Mouse (Mus musculus): ENCODE results near the gene H3f3a. TPM values are rescaled to one million over a fixed set of nuclear protein-coding genes. Genes with fewer than 3 reads are reported as not detected.
"Not testable (repeated sequence)": the region's sequence is repeated elsewhere in the genome, so short reads cannot be mapped to it uniquely, and the experiment has no call there.

Gene H3f3a
- polyA plus RNA-seq, 1 experiment from 2014 or later = 2,557 TPM

- peak overlapping the region; percentile 46; the same call in 1 of the 2 replicates for H3K9ac ChIP-seq (ENCODE audit: low read depth, low read length)
- ATAC-seq (replicated peaks; ENCODE audit: low FRiP score, low read depth) = no peak
- peak; percentile 40 for DNase-seq (ENCODE audit: low spot score)
These were observed 34.9 kb upstream of the H3f3a start for GRCm38 (mm10) chr1:180848511-180849241.

GRCm38 (mm10) chr1:180848114-180848510 is 34.4 kb upstream of the H3f3a start:
- H3K9ac ChIP-seq (ENCODE audit: low read depth, low read length) = peak overlapping the region; percentile 46; the same call in 1 of the 2 replicates

More at GRCm38 (mm10) chr1:180848511-180849241, 34.9 kb upstream of the H3f3a start:
- Histone ChIP-seq H3K27ac (peak overlapping the region; percentile 73), H3K9me3 (replicated peaks; ENCODE audit: low read length) (no peaks in the 10 kb centered on the region), H3K27me3 (ENCODE audit: insufficient read depth, low read length) (no peaks in the 10 kb centered on the region), H3K4me2 (ENCODE audit: low read length) (peak overlapping the region; percentile 48), H3K4me1 (replicated peaks; ENCODE audit: insufficient read depth, low read length) (peaks cover 19% of the 10 kb centered on the region), H3K4me3 (replicated peaks; ENCODE audit: low read depth, low read length) (peak overlapping the region; percentile 8), H3K36me3 (ENCODE audit: insufficient read depth, low read length) (no peaks in the 10 kb centered on the region)
- WGBS = 18% methylated on average over 11 of the region's 11 CpGs
- TF ChIP-seq CTCF (IDR thresholded peaks at IDR 0.05; ENCODE audit: low read depth) = no peak

GRCm38 (mm10) chr1:180841561-180842300 is 28.0 kb upstream of the H3f3a start:
- Histone ChIP-seq H3K9me3 (replicated peaks; ENCODE audit: low read length) (no peaks in the 10 kb centered on the region), H3K4me2 (ENCODE audit: low read length) (no peak overlapping the region), H3K4me1 (replicated peaks; ENCODE audit: insufficient read depth, low read length) (no peaks in the 10 kb centered on the region), H3K9ac (ENCODE audit: low read depth, low read length) (no peak overlapping the region), H3K36me3 (ENCODE audit: insufficient read depth, low read length) (no peaks in the 10 kb centered on the region), H3K27ac (no peak overlapping the region), H3K27me3 (ENCODE audit: insufficient read depth, low read length) (no peaks in the 10 kb centered on the region), H3K4me3 (replicated peaks; ENCODE audit: low read depth, low read length) (no peak overlapping the region)
- 76% methylated on average over 8 of the region's 8 CpGs for WGBS
- no peak for TF ChIP-seq CTCF (IDR thresholded peaks at IDR 0.05; ENCODE audit: low read depth)
- DNase-seq (ENCODE audit: low spot score) (no peak), ATAC-seq (replicated peaks; ENCODE audit: low FRiP score, low read depth) (0 out of 2 replicates have a peak, but pooled peaks have one; percentile 30)

More at GRCm38 (mm10) chr1:180848114-180848510, 34.4 kb upstream of the H3f3a start:
- Histone ChIP-seq H3K27me3 (ENCODE audit: insufficient read depth, low read length) (no peaks in the 10 kb centered on the region), H3K27ac (peak overlapping the region; percentile 73), H3K4me1 (replicated peaks; ENCODE audit: insufficient read depth, low read length) (peaks cover 19% of the 10 kb centered on the region), H3K4me3 (replicated peaks; ENCODE audit: low read depth, low read length) (peak overlapping the region; percentile 8), H3K9me3 (replicated peaks; ENCODE audit: low read length) (no peaks in the 10 kb centered on the region), H3K4me2 (ENCODE audit: low read length) (peak overlapping the region; percentile 48), H3K36me3 (ENCODE audit: insufficient read depth, low read length) (no peaks in the 10 kb centered on the region)
- TF ChIP-seq CTCF (IDR thresholded peaks at IDR 0.05; ENCODE audit: low read depth) = no peak
- peak; percentile 96 for DNase-seq (ENCODE audit: low spot score)
- WGBS = 1% methylated on average over 9 of the region's 9 CpGs
- no peak for ATAC-seq (replicated peaks; ENCODE audit: low FRiP score, low read depth)

- Histone ChIP-seq H3K4me1 (replicated peaks; ENCODE audit: insufficient read depth, low read length) (no peaks in the 10 kb centered on the region), H3K9me3 (replicated peaks; ENCODE audit: low read length) (no peaks in the 10 kb centered on the region), H3K27ac (no peak overlapping the region), H3K27me3 (ENCODE audit: insufficient read depth, low read length) (no peaks in the 10 kb centered on the region), H3K4me2 (ENCODE audit: low read length) (no peak overlapping the region), H3K9ac (ENCODE audit: low read depth, low read length) (no peak overlapping the region), H3K4me3 (replicated peaks; ENCODE audit: low read depth, low read length) (no peak overlapping the region), H3K36me3 (ENCODE audit: insufficient read depth, low read length) (no peaks in the 10 kb centered on the region)
- no peak for DNase-seq (ENCODE audit: low spot score)
- 68% methylated on average over 8 of the region's 8 CpGs for WGBS
- ATAC-seq (replicated peaks; ENCODE audit: low FRiP score, low read depth) = no peak
- no peak for TF ChIP-seq CTCF (IDR thresholded peaks at IDR 0.05; ENCODE audit: low read depth)
These were observed 25.6 kb upstream of the H3f3a start for GRCm38 (mm10) chr1:180839201-180839910.

- Histone ChIP-seq H3K27me3 (ENCODE audit: insufficient read depth, low read length) (no peaks in the 10 kb centered on the region), H3K4me2 (ENCODE audit: low read length) (no peak overlapping the region), H3K4me1 (replicated peaks; ENCODE audit: insufficient read depth, low read length) (no peaks in the 10 kb centered on the region), H3K4me3 (replicated peaks; ENCODE audit: low read depth, low read length) (no peak overlapping the region), H3K27ac (no peak overlapping the region), H3K9ac (ENCODE audit: low read depth, low read length) (no peak overlapping the region), H3K9me3 (replicated peaks; ENCODE audit: low read length) (no peaks in the 10 kb centered on the region), H3K36me3 (ENCODE audit: insufficient read depth, low read length) (no peaks in the 10 kb centered on the region)
- no peak for TF ChIP-seq CTCF (IDR thresholded peaks at IDR 0.05; ENCODE audit: low read depth)
- 16% methylated on average over 6 of the region's 6 CpGs for WGBS
- no peak for ATAC-seq (replicated peaks; ENCODE audit: low FRiP score, low read depth)
- DNase-seq (ENCODE audit: low spot score) = peak; percentile 53
These were observed 24.3 kb upstream of the H3f3a start for GRCm38 (mm10) chr1:180838014-180838413.

GRCm38 (mm10) chr1:180837186-180837585 is 23.4 kb upstream of the H3f3a start:
- ATAC-seq (replicated peaks; ENCODE audit: low FRiP score, low read depth) (no peak), DNase-seq (ENCODE audit: low spot score) (no peak)
- no peaks in the 10 kb centered on the region for H3K27me3 ChIP-seq (ENCODE audit: insufficient read depth, low read length)
- no peaks in the 10 kb centered on the region for H3K9me3 ChIP-seq (replicated peaks; ENCODE audit: low read length)
- no peak overlapping the region for H3K4me3 ChIP-seq (replicated peaks; ENCODE audit: low read depth, low read length)
- no peak overlapping the region for H3K4me2 ChIP-seq (ENCODE audit: low read length)
- TF ChIP-seq CTCF (IDR thresholded peaks at IDR 0.05; ENCODE audit: low read depth) = no peak
- no peaks in the 10 kb centered on the region for H3K36me3 ChIP-seq (ENCODE audit: insufficient read depth, low read length)
- H3K9ac ChIP-seq (ENCODE audit: low read depth, low read length) = no peak overlapping the region
- no peak overlapping the region for H3K27ac ChIP-seq
- 70% methylated on average over 5 of the region's 5 CpGs for WGBS
- no peaks in the 10 kb centered on the region for H3K4me1 ChIP-seq (replicated peaks; ENCODE audit: insufficient read depth, low read length)

GRCm38 (mm10) chr1:180836467-180836866 is 22.7 kb upstream of the H3f3a start:
- not testable (repeated sequence) for H3K9ac ChIP-seq (ENCODE audit: low read depth, low read length); H3K27ac ChIP-seq; ATAC-seq (replicated peaks; ENCODE audit: low FRiP score, low read depth); DNase-seq (ENCODE audit: low spot score); H3K27me3 ChIP-seq (ENCODE audit: insufficient read depth, low read length); H3K4me3 ChIP-seq (replicated peaks; ENCODE audit: low read depth, low read length); H3K4me2 ChIP-seq (ENCODE audit: low read length); H3K36me3 ChIP-seq (ENCODE audit: insufficient read depth, low read length); H3K4me1 ChIP-seq (replicated peaks; ENCODE audit: insufficient read depth, low read length); H3K9me3 ChIP-seq (replicated peaks; ENCODE audit: low read length)
- WGBS = 81% methylated on average over 8 of the region's 8 CpGs

All from kidney, postnatal 0 days (tissue).